Mouse (Mus musculus): ENCODE measurements at regions not wholly inside any gene's neighbourhood (a gene's known extent, or its start where the extent isn't known, plus 50 kb on each side); places are given as distances from the start of the nearest gene placed in this dataset.

GRCm38 (mm10) chr5:118424764-118425568, 135.5 kb upstream of the Med13l start:
- H3K27ac ChIP-seq (ENCODE audit: low read depth, low read length) = no peak overlapping the region
- peaks cover 13% of the 10 kb centered on the region for H3K4me1 ChIP-seq (ENCODE audit: control insufficient read depth, insufficient read depth, low read length)
- H3K27me3 ChIP-seq (ENCODE audit: control insufficient read depth, insufficient read depth, low read length) = no peaks in the 10 kb centered on the region
- no peaks in the 10 kb centered on the region for H3K36me3 ChIP-seq (ENCODE audit: control insufficient read depth, insufficient read depth, low read length)
- H3K4me3 ChIP-seq (ENCODE audit: low read depth, low read length) = no peak overlapping the region
- no peak overlapping the region for H3K9ac ChIP-seq (replicated peaks; ENCODE audit: low read depth, low read length)
- WGBS = 44% methylated on average over 9 of the region's 9 CpGs
- no peaks in the 10 kb centered on the region for H3K9me3 ChIP-seq (ENCODE audit: control insufficient read depth, low read length)
- no peak overlapping the region for H3K4me2 ChIP-seq (ENCODE audit: low read depth, low read length)
- ATAC-seq (ENCODE audit: low read depth) = no peak

GRCm38 (mm10) chr5:118426673-118427072, 133.8 kb upstream of the Med13l start:
- H3K9me3 ChIP-seq (ENCODE audit: control insufficient read depth, low read length) = no peaks in the 10 kb centered on the region
- 58% methylated on average over 5 of the region's 5 CpGs for WGBS
- H3K4me2 ChIP-seq (ENCODE audit: low read depth, low read length) = no peak overlapping the region

GRCm38 (mm10) chr5:118428323-118429095, 132.0 kb upstream of the Med13l start:
- Histone ChIP-seq H3K9ac (replicated peaks; ENCODE audit: low read depth, low read length) (no peak overlapping the region), H3K4me3 (ENCODE audit: low read depth, low read length) (no peak overlapping the region), H3K36me3 (ENCODE audit: control insufficient read depth, insufficient read depth, low read length) (no peaks in the 10 kb centered on the region), H3K9me3 (ENCODE audit: control insufficient read depth, low read length) (no peaks in the 10 kb centered on the region), H3K27me3 (ENCODE audit: control insufficient read depth, insufficient read depth, low read length) (no peaks in the 10 kb centered on the region), H3K4me2 (ENCODE audit: low read depth, low read length) (no peak overlapping the region), H3K4me1 (ENCODE audit: control insufficient read depth, insufficient read depth, low read length) (no peaks in the 10 kb centered on the region), H3K27ac (ENCODE audit: low read depth, low read length) (no peak overlapping the region)
- WGBS = 78% methylated on average over 18 of the region's 18 CpGs
- no peak for ATAC-seq (ENCODE audit: low read depth)

More at GRCm38 (mm10) chr5:118426673-118427072, 133.8 kb upstream of the Med13l start:
- H3K27me3 ChIP-seq (ENCODE audit: control insufficient read depth, insufficient read depth, low read length) = no peaks in the 10 kb centered on the region
- no peak for ATAC-seq (ENCODE audit: low read depth)
- H3K4me1 ChIP-seq (ENCODE audit: control insufficient read depth, insufficient read depth, low read length) = peaks cover 11% of the 10 kb centered on the region
- no peak overlapping the region for H3K4me3 ChIP-seq (ENCODE audit: low read depth, low read length)
- no peaks in the 10 kb centered on the region for H3K36me3 ChIP-seq (ENCODE audit: control insufficient read depth, insufficient read depth, low read length)
- no peak overlapping the region for H3K9ac ChIP-seq (replicated peaks; ENCODE audit: low read depth, low read length)
- H3K27ac ChIP-seq (ENCODE audit: low read depth, low read length) = no peak overlapping the region

GRCm38 (mm10) chr5:118433599-118433998, 126.9 kb upstream of the Med13l start:
- no peak for ATAC-seq (ENCODE audit: low read depth)
- Histone ChIP-seq H3K4me2 (ENCODE audit: low read depth, low read length) (no peak overlapping the region), H3K27ac (ENCODE audit: low read depth, low read length) (no peak overlapping the region), H3K36me3 (ENCODE audit: control insufficient read depth, insufficient read depth, low read length) (no peaks in the 10 kb centered on the region), H3K27me3 (ENCODE audit: control insufficient read depth, insufficient read depth, low read length) (no peaks in the 10 kb centered on the region), H3K9me3 (ENCODE audit: control insufficient read depth, low read length) (no peaks in the 10 kb centered on the region), H3K9ac (replicated peaks; ENCODE audit: low read depth, low read length) (no peak overlapping the region), H3K4me3 (ENCODE audit: low read depth, low read length) (no peak overlapping the region), H3K4me1 (ENCODE audit: control insufficient read depth, insufficient read depth, low read length) (peaks cover 3% of the 10 kb centered on the region; the same call in 1 of the 2 replicates)
- 76% methylated on average over 4 of the region's 4 CpGs for WGBS

- no peak overlapping the region for H3K4me3 ChIP-seq (ENCODE audit: low read depth, low read length)
- peak; percentile 46; the same call in 1 of the 2 replicates for ATAC-seq (ENCODE audit: low read depth)
- H3K27ac ChIP-seq (ENCODE audit: low read depth, low read length) = no peak overlapping the region
- peaks cover 3% of the 10 kb centered on the region; the same call in 1 of the 2 replicates for H3K4me1 ChIP-seq (ENCODE audit: control insufficient read depth, insufficient read depth, low read length)
- no peaks in the 10 kb centered on the region for H3K27me3 ChIP-seq (ENCODE audit: control insufficient read depth, insufficient read depth, low read length)
- no peaks in the 10 kb centered on the region for H3K36me3 ChIP-seq (ENCODE audit: control insufficient read depth, insufficient read depth, low read length)
- H3K9me3 ChIP-seq (ENCODE audit: control insufficient read depth, low read length) = no peaks in the 10 kb centered on the region
- 14% methylated on average over 20 of the region's 20 CpGs for WGBS
- H3K9ac ChIP-seq (replicated peaks; ENCODE audit: low read depth, low read length) = no peak overlapping the region
- H3K4me2 ChIP-seq (ENCODE audit: low read depth, low read length) = no peak overlapping the region; the same call in 1 of the 2 replicates
Measured at GRCm38 (mm10) chr5:118434718-118435555, 125.5 kb upstream of the Med13l start.

- Histone ChIP-seq H3K4me3 (ENCODE audit: low read depth, low read length) (no peak overlapping the region), H3K36me3 (ENCODE audit: control insufficient read depth, insufficient read depth, low read length) (no peaks in the 10 kb centered on the region), H3K4me2 (ENCODE audit: low read depth, low read length) (no peak overlapping the region; the same call in 1 of the 2 replicates), H3K9me3 (ENCODE audit: control insufficient read depth, low read length) (no peaks in the 10 kb centered on the region), H3K9ac (replicated peaks; ENCODE audit: low read depth, low read length) (no peak overlapping the region), H3K27me3 (ENCODE audit: control insufficient read depth, insufficient read depth, low read length) (no peaks in the 10 kb centered on the region), H3K27ac (ENCODE audit: low read depth, low read length) (no peak overlapping the region), H3K4me1 (ENCODE audit: control insufficient read depth, insufficient read depth, low read length) (peaks cover 3% of the 10 kb centered on the region; the same call in 1 of the 2 replicates)
- ATAC-seq (ENCODE audit: low read depth) = no peak
- WGBS = 28% methylated on average over 7 of the region's 7 CpGs
Measured at GRCm38 (mm10) chr5:118435556-118435950, 124.9 kb upstream of the Med13l start.

- H3K27ac ChIP-seq (ENCODE audit: low read depth, low read length) = no peak overlapping the region
- WGBS = 22% methylated on average over 9 of the region's 9 CpGs
- H3K9ac ChIP-seq (replicated peaks; ENCODE audit: low read depth, low read length) = no peak overlapping the region
- H3K9me3 ChIP-seq (ENCODE audit: control insufficient read depth, low read length) = no peaks in the 10 kb centered on the region
- H3K4me3 ChIP-seq (ENCODE audit: low read depth, low read length) = no peak overlapping the region
- no peak overlapping the region for H3K4me2 ChIP-seq (ENCODE audit: low read depth, low read length)
- peaks cover 3% of the 10 kb centered on the region; the same call in 1 of the 2 replicates for H3K4me1 ChIP-seq (ENCODE audit: control insufficient read depth, insufficient read depth, low read length)
- no peaks in the 10 kb centered on the region for H3K36me3 ChIP-seq (ENCODE audit: control insufficient read depth, insufficient read depth, low read length)
- no peak for ATAC-seq (ENCODE audit: low read depth)
- H3K27me3 ChIP-seq (ENCODE audit: control insufficient read depth, insufficient read depth, low read length) = no peaks in the 10 kb centered on the region
Measured at GRCm38 (mm10) chr5:118436035-118436434, 124.4 kb upstream of the Med13l start.

- WGBS = 14% methylated on average over 22 of the region's 22 CpGs
Measured at GRCm38 (mm10) chr5:118436474-118437306, 123.8 kb upstream of the Med13l start.

More at GRCm38 (mm10) chr5:118436474-118437306, 123.8 kb upstream of the Med13l start:
- ATAC-seq (ENCODE audit: low read depth) = no peak
- Histone ChIP-seq H3K27ac (ENCODE audit: low read depth, low read length) (no peak overlapping the region), H3K27me3 (ENCODE audit: control insufficient read depth, insufficient read depth, low read length) (no peaks in the 10 kb centered on the region), H3K4me2 (ENCODE audit: low read depth, low read length) (no peak overlapping the region), H3K36me3 (ENCODE audit: control insufficient read depth, insufficient read depth, low read length) (no peaks in the 10 kb centered on the region), H3K4me3 (ENCODE audit: low read depth, low read length) (no peak overlapping the region), H3K9me3 (ENCODE audit: control insufficient read depth, low read length) (no peaks in the 10 kb centered on the region), H3K9ac (replicated peaks; ENCODE audit: low read depth, low read length) (no peak overlapping the region), H3K4me1 (ENCODE audit: control insufficient read depth, insufficient read depth, low read length) (peaks cover 3% of the 10 kb centered on the region; the same call in 1 of the 2 replicates)
